Mouse (Mus musculus): ENCODE measurements around the gene Apela. TPM values are rescaled to one million over a fixed set of nuclear protein-coding genes. Genes with fewer than 3 reads are reported as not detected.

Gene Apela
- polyA plus RNA-seq (2014; fragmentation: Nextera tagmentation; extraction: Ambion mirVana), result 4.0 TPM in 2 replicates

GRCm38 (mm10) chr8:65037117-65037533 lies at the start of gene Apela:
Gene Apela, minus strand, starts transcription at chr8:65037336.
- H3K27me3 ChIP-seq (replicated peaks; ENCODE audit: control insufficient read depth, insufficient read depth, low read length), result no peaks in the 10 kb centered on the region
- DNase-seq (ENCODE audit: low spot score) (peak; percentile 85), ATAC-seq (ENCODE audit: low read depth) (peak; percentile 86)
- WGBS, result under 1% methylated on average over 8 of the region's 8 CpGs
- H3K27ac ChIP-seq (replicated peaks; ENCODE audit: low read depth, low read length), result peak within 1 kb of the TSS; percentile 35
- H3K9ac ChIP-seq (ENCODE audit: low read depth, low read length), result no peak within 1 kb of the TSS
- peak within 1 kb of the TSS; percentile 31 for H3K4me3 ChIP-seq (ENCODE audit: low read depth, low read length)
- peaks cover 3% of the 10 kb centered on the region; the same call in 1 of the 2 replicates for H3K4me1 ChIP-seq (ENCODE audit: control insufficient read depth, insufficient read depth, low read length)
- H3K4me2 ChIP-seq (ENCODE audit: low read depth, low read length), result peak within 1 kb of the TSS; percentile 57
- no peaks in the 10 kb centered on the region for H3K36me3 ChIP-seq (ENCODE audit: control insufficient read depth, insufficient read depth, low read length)
- H3K9me3 ChIP-seq (ENCODE audit: control insufficient read depth, low read length), result no peaks in the 10 kb centered on the region

- H3K4me2 ChIP-seq (ENCODE audit: low read depth, low read length), result no peak overlapping the region
- H3K4me3 ChIP-seq (ENCODE audit: low read depth, low read length), result no peak overlapping the region
- no peaks in the 10 kb centered on the region for H3K4me1 ChIP-seq (ENCODE audit: control insufficient read depth, insufficient read depth, low read length)
- H3K27ac ChIP-seq (replicated peaks; ENCODE audit: low read depth, low read length), result no peak overlapping the region
- 72% methylated on average over 2 of the region's 2 CpGs for WGBS
- no peak for DNase-seq (ENCODE audit: low spot score)
- H3K9me3 ChIP-seq (ENCODE audit: control insufficient read depth, low read length), result no peaks in the 10 kb centered on the region
- no peaks in the 10 kb centered on the region for H3K27me3 ChIP-seq (replicated peaks; ENCODE audit: control insufficient read depth, insufficient read depth, low read length)
- H3K9ac ChIP-seq (ENCODE audit: low read depth, low read length), result no peak overlapping the region
- ATAC-seq (ENCODE audit: low read depth), result no peak
- H3K36me3 ChIP-seq (ENCODE audit: control insufficient read depth, insufficient read depth, low read length), result no peaks in the 10 kb centered on the region
These were observed 48.5 kb upstream of the Apela start for GRCm38 (mm10) chr8:65085680-65086079.

- WGBS, result 52% methylated on average over 9 of the region's 9 CpGs
- Histone ChIP-seq H3K9ac (ENCODE audit: low read depth, low read length) (no peak overlapping the region), H3K27ac (replicated peaks; ENCODE audit: low read depth, low read length) (no peak overlapping the region), H3K4me1 (ENCODE audit: control insufficient read depth, insufficient read depth, low read length) (no peaks in the 10 kb centered on the region), H3K27me3 (replicated peaks; ENCODE audit: control insufficient read depth, insufficient read depth, low read length) (no peaks in the 10 kb centered on the region), H3K36me3 (ENCODE audit: control insufficient read depth, insufficient read depth, low read length) (no peaks in the 10 kb centered on the region), H3K4me3 (ENCODE audit: low read depth, low read length) (no peak overlapping the region), H3K9me3 (ENCODE audit: control insufficient read depth, low read length) (no peaks in the 10 kb centered on the region), H3K4me2 (ENCODE audit: low read depth, low read length) (no peak overlapping the region)
- ATAC-seq (ENCODE audit: low read depth) (no peak), DNase-seq (ENCODE audit: low spot score) (peak; percentile 36)
These were observed 43.6 kb upstream of the Apela start for GRCm38 (mm10) chr8:65080731-65081130.

GRCm38 (mm10) chr8:65074733-65075132 lies 37.6 kb upstream of the Apela start, which contains the start of gene Gm10663:
Gene Gm10663, plus strand, starts transcription at chr8:65075033.
- ATAC-seq (ENCODE audit: low read depth) (no peak), DNase-seq (ENCODE audit: low spot score) (no peak)
- Histone ChIP-seq H3K4me3 (ENCODE audit: low read depth, low read length) (no peak within 1 kb of the TSS), H3K9ac (ENCODE audit: low read depth, low read length) (no peak within 1 kb of the TSS), H3K36me3 (ENCODE audit: control insufficient read depth, insufficient read depth, low read length) (no peaks in the 10 kb centered on the region), H3K4me2 (ENCODE audit: low read depth, low read length) (no peak within 1 kb of the TSS), H3K9me3 (ENCODE audit: control insufficient read depth, low read length) (no peaks in the 10 kb centered on the region), H3K4me1 (ENCODE audit: control insufficient read depth, insufficient read depth, low read length) (no peaks in the 10 kb centered on the region), H3K27ac (replicated peaks; ENCODE audit: low read depth, low read length) (no peak within 1 kb of the TSS), H3K27me3 (replicated peaks; ENCODE audit: control insufficient read depth, insufficient read depth, low read length) (no peaks in the 10 kb centered on the region)
- 90% methylated on average over 2 of the region's 2 CpGs for WGBS

GRCm38 (mm10) chr8:65070996-65071395 lies 33.9 kb upstream of the Apela start:
- Histone ChIP-seq H3K9me3 (ENCODE audit: control insufficient read depth, low read length) (no peaks in the 10 kb centered on the region), H3K27me3 (replicated peaks; ENCODE audit: control insufficient read depth, insufficient read depth, low read length) (no peaks in the 10 kb centered on the region), H3K27ac (replicated peaks; ENCODE audit: low read depth, low read length) (no peak overlapping the region), H3K36me3 (ENCODE audit: control insufficient read depth, insufficient read depth, low read length) (no peaks in the 10 kb centered on the region), H3K4me1 (ENCODE audit: control insufficient read depth, insufficient read depth, low read length) (no peaks in the 10 kb centered on the region), H3K4me2 (ENCODE audit: low read depth, low read length) (no peak overlapping the region), H3K9ac (ENCODE audit: low read depth, low read length) (no peak overlapping the region), H3K4me3 (ENCODE audit: low read depth, low read length) (no peak overlapping the region)
- DNase-seq (ENCODE audit: low spot score) (no peak), ATAC-seq (ENCODE audit: low read depth) (no peak)
- WGBS, result 82% methylated on average over 4 of the region's 4 CpGs

- H3K4me2 ChIP-seq (ENCODE audit: low read depth, low read length), result no peak overlapping the region
- no peak for ATAC-seq (ENCODE audit: low read depth)
- no peaks in the 10 kb centered on the region for H3K9me3 ChIP-seq (ENCODE audit: control insufficient read depth, low read length)
- no peak overlapping the region for H3K4me3 ChIP-seq (ENCODE audit: low read depth, low read length)
- no peaks in the 10 kb centered on the region for H3K4me1 ChIP-seq (ENCODE audit: control insufficient read depth, insufficient read depth, low read length)
- DNase-seq (ENCODE audit: low spot score), result no peak
- no peaks in the 10 kb centered on the region for H3K36me3 ChIP-seq (ENCODE audit: control insufficient read depth, insufficient read depth, low read length)
- 80% methylated on average over 4 of the region's 4 CpGs for WGBS
- no peaks in the 10 kb centered on the region for H3K27me3 ChIP-seq (replicated peaks; ENCODE audit: control insufficient read depth, insufficient read depth, low read length)
- H3K27ac ChIP-seq (replicated peaks; ENCODE audit: low read depth, low read length), result no peak overlapping the region
- H3K9ac ChIP-seq (ENCODE audit: low read depth, low read length), result no peak overlapping the region
These were observed 31.3 kb upstream of the Apela start for GRCm38 (mm10) chr8:65068473-65068819.

GRCm38 (mm10) chr8:65067694-65068472 lies 30.7 kb upstream of the Apela start:
- Histone ChIP-seq H3K4me1 (ENCODE audit: control insufficient read depth, insufficient read depth, low read length) (no peaks in the 10 kb centered on the region), H3K4me3 (ENCODE audit: low read depth, low read length) (no peak overlapping the region), H3K9me3 (ENCODE audit: control insufficient read depth, low read length) (no peaks in the 10 kb centered on the region), H3K27ac (replicated peaks; ENCODE audit: low read depth, low read length) (no peak overlapping the region), H3K27me3 (replicated peaks; ENCODE audit: control insufficient read depth, insufficient read depth, low read length) (no peaks in the 10 kb centered on the region), H3K9ac (ENCODE audit: low read depth, low read length) (no peak overlapping the region), H3K36me3 (ENCODE audit: control insufficient read depth, insufficient read depth, low read length) (no peaks in the 10 kb centered on the region), H3K4me2 (ENCODE audit: low read depth, low read length) (no peak overlapping the region)
- 41% methylated on average over 10 of the region's 10 CpGs for WGBS
- ATAC-seq (ENCODE audit: low read depth), result no peak
- DNase-seq (ENCODE audit: low spot score), result no peak

- Histone ChIP-seq H3K9ac (ENCODE audit: low read depth, low read length) (no peak overlapping the region), H3K9me3 (ENCODE audit: control insufficient read depth, low read length) (no peaks in the 10 kb centered on the region), H3K4me2 (ENCODE audit: low read depth, low read length) (no peak overlapping the region), H3K36me3 (ENCODE audit: control insufficient read depth, insufficient read depth, low read length) (no peaks in the 10 kb centered on the region), H3K4me3 (ENCODE audit: low read depth, low read length) (no peak overlapping the region), H3K4me1 (ENCODE audit: control insufficient read depth, insufficient read depth, low read length) (no peaks in the 10 kb centered on the region), H3K27me3 (replicated peaks; ENCODE audit: control insufficient read depth, insufficient read depth, low read length) (no peaks in the 10 kb centered on the region), H3K27ac (replicated peaks; ENCODE audit: low read depth, low read length) (no peak overlapping the region)
- ATAC-seq (ENCODE audit: low read depth) (no peak), DNase-seq (ENCODE audit: low spot score) (peak; percentile 16)
- 88% methylated on average over 4 of the region's 4 CpGs for WGBS
These were observed 29.9 kb upstream of the Apela start for GRCm38 (mm10) chr8:65067031-65067430.

- no peak overlapping the region for H3K4me2 ChIP-seq (ENCODE audit: low read depth, low read length)
- no peaks in the 10 kb centered on the region for H3K9me3 ChIP-seq (ENCODE audit: control insufficient read depth, low read length)
- H3K27me3 ChIP-seq (replicated peaks; ENCODE audit: control insufficient read depth, insufficient read depth, low read length), result no peaks in the 10 kb centered on the region
- no peaks in the 10 kb centered on the region for H3K36me3 ChIP-seq (ENCODE audit: control insufficient read depth, insufficient read depth, low read length)
- no peak overlapping the region for H3K4me3 ChIP-seq (ENCODE audit: low read depth, low read length)
- DNase-seq (ENCODE audit: low spot score) (no peak), ATAC-seq (ENCODE audit: low read depth) (no peak)
- H3K27ac ChIP-seq (replicated peaks; ENCODE audit: low read depth, low read length), result no peak overlapping the region
- 98% methylated on average over 3 of the region's 3 CpGs for whole genome bisulfite sequencing
- no peaks in the 10 kb centered on the region for H3K4me1 ChIP-seq (ENCODE audit: control insufficient read depth, insufficient read depth, low read length)
- no peak overlapping the region for H3K9ac ChIP-seq (ENCODE audit: low read depth, low read length)
These were observed 28.5 kb upstream of the Apela start for GRCm38 (mm10) chr8:65065622-65066021.

Data from embryonic facial prominence, embryonic 14.5 days (tissue).